Mouse (Mus musculus) CD4-positive naive resting alpha-beta T cell, adult 57 days (primary cell): ENCODE measurements around the gene Spty2d1. TPM values are rescaled to one million over a fixed set of nuclear protein-coding genes. Genes with fewer than 3 reads are reported as not detected.

ENCODE experiments used
- total RNA-seq: library from RNA; stranded (reverse); gene quantifications from one replicate; pipeline ENCODE4 v1.2.4, GENCODE M21; 2023

Gene Spty2d1
- 68.5 TPM for total RNA-seq

DNA sequence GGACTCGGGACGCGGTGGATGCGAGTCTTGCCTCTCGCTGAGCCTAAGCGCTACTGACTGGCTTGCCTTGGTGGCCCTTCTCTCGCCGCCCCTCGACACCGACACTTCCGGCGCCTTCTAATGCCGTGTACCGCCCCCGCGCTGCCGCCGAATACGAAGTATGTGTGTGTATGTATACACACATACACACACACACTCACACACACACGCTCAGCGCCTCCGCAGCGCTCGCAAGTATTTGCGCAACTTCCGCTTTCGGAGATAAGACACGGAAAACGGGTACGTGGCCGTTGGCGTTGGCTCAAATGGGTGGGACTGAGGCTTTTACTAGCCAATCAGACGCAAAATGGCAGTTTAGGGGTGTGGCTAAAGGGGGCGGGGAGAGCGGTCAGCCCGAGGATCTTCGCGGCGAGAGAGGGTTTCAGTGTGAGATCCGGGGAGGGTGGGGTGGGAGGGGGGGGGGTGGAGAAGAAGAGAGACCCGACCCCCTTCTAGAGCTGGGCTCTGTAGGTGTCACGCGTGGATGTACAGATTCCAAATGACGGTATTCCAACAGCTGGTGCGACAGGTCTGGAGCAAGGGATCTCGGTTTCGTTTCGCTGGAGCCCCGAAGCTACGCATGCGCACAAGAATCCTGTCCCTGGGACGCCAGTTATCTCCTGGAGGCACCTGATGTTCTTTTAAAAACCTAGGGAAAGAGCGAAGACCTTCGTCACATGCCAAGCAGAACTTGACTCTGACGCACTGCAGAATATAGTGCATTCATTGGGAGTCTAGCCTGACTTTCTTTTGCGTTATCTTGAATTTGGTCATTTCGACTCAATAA, at the start of gene Spty2d1:
Gene Spty2d1, minus strand, starts transcription at position 244 of the 826 bp plus-strand sequence.

GRCm38 (mm10) chr7:47050366-47050765, 42.2 kb upstream of the Spty2d1 start, which contains the start of gene Tmem86a:
Gene Tmem86a (plus strand): TSS chr7:47050601.

GRCm38 (mm10) chr7:46983280-46983679, 24.9 kb downstream of the Spty2d1 start, which contains the start of gene Gm9999:
Gene Gm9999 (plus strand): TSS chr7:46983580.

DNA sequence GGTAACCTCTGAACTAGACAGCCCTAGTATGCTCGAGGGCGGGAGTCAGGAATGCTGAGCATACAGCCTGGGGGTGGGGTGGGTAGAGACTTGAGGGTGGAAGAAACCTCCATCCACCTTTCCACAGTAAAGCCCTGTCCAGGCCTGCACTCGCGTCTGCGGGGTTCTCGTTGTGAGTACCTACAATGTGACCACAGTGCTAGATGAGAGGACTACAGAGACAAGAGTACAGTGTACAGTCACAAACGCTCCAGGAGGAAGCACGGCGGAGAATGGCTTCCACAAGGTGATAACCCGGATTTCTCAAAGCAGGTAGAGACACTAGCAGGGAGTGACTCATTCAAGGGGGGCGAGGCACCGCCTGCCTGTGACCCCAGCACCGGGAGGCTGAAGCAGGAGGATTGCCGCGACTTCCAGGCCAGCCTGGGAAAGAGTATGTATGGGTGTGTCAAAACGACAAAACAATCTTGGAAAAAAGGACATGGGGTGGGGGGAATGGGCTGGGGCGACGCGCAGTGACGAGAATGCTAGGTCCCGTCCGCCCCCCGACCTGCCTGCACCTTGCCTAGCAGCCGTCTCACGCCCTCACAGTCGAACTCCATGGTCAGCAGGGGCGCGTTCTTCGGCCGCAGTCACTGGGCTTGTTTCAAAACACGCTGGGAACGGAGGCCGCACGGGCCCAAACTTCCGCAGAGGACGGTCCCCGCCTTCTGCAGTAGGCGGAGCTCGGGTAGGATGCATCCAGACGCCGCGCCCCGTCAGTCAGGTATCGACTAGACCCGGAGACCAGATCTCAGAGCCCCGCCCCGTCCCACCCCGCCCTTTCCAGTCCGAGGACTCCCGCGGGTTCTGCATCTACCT, 50.1 kb downstream of the Spty2d1 start, which contains the start of gene Uevld:
Gene Uevld, minus strand, starts transcription at position 697 of the 861 bp plus-strand sequence.

Other genes starting within 250 kb of the Spty2d1 start
- 44.3 TPM for gene Hps5, start 212.3 kb downstream of the Spty2d1 start, total RNA-seq
- gene Gtf2h1, start 212.3 kb downstream of the Spty2d1 start, total RNA-seq: 54.8 TPM
- gene Ldha, start 166.9 kb downstream of the Spty2d1 start, total RNA-seq: 294 TPM
- not detected for gene Ldhc, start 147.2 kb downstream of the Spty2d1 start, total RNA-seq
- gene Tsg101, start 88.4 kb downstream of the Spty2d1 start, total RNA-seq: 60.4 TPM
- 5.1 TPM for gene Uevld, start 49.9 kb downstream of the Spty2d1 start, total RNA-seq
- gene Gm9999, start 24.8 kb downstream of the Spty2d1 start, total RNA-seq: not detected
- gene Tmem86a, start 42.2 kb upstream of the Spty2d1 start, total RNA-seq: 4.2 TPM
- 1.4 TPM for gene Ptpn5, start 125.3 kb upstream of the Spty2d1 start, total RNA-seq
- gene Mrgpra6, start 196.5 kb upstream of the Spty2d1 start, total RNA-seq: not detected
- not detected for gene Mrgpra9, start 244.4 kb upstream of the Spty2d1 start, total RNA-seq